Mouse (Mus musculus) effector memory CD4-positive, alpha-beta T cell, adult 5 months (primary cell): Measurements from ENCODE around the gene Zfp784. TPM values are rescaled to one million over a fixed set of nuclear protein-coding genes. Genes with fewer than 3 reads are reported as not detected.

ENCODE experiments used
- polyA plus RNA-seq: library from polyadenylated mRNA; unstranded; fragments of 100-300 nt; shearing (Covaris generic); gene quantifications from one replicate; pipeline ENCODE4 v1.2.1, GENCODE M21; 2017

The Zfp784 gene
- 2.4 TPM for polyA plus RNA-seq

DNA sequence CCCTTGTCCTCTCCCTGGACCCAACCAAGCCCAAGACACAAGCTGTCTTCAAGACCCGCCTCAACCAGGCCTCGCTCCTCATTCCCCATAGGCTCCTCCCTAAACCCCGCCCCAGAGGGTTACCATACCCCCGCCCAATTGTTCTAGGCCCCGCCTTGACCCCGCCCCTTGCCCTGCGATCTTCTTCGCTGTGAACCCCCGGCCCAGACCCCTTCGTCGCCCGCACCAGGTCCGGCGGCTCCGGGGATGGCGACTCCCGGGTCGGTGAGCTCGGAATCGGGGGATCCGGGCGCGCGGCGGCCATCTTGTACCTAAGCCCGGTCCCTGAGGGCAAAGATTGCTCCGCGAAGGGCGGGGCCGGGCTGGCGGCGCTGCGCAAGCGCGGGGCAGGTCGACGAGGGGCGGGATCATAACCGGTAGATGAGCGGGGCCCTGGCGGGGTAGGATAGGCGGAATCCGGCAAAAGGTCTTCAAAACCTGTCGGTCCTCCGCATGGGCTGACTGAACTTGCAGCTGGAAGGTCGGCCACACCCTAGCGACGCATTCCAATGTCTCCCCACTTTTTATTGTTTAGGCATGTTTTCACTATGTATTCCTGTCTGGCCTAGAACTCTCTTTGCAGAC, at the start of gene Zfp784:
Zfp784 (minus strand) TSS at position 338 of the 624 bp plus-strand sequence.

DNA sequence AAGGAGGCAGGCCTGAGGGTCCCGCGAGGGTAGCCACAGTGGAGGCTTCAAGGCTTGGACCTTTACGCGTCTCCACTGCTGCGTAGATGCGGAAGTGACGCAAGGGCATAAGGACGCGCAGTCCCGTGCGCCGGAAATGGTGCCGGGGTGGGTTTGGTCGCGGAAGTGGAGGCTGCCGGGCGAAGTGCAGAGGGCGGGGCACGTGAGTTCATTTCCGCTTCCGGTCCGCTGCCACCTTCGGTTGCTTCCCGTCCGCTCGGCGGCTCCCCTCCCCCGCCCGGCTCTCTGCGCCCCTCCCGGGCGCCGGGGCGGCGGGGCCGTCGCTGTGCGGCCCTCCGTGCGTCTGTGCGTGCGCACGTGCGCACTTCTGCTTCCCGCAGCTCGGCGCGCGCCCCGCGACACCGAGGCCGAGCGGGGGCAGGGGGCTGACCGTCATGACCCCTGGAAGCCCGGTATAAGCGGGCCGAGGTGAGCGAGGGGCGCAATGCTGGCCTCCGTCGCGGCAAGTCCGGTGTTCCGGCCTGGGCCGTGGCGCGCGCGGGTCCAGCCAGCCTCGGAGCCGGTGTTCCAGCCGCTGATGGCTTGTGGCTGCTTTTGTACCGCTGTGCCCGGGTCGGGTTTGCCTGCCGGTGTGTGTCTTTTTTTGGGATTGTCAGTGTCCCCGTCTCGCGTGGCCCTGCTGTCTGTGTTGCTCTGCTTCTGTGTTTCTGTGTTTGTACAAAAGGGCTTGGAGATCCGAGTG, 41.9 kb upstream of the Zfp784 start, which contains the start of gene Epn1:
Epn1 (plus strand) TSS at position 226 of the 742 bp plus-strand sequence.

GRCm38 (mm10) chr7:5061774-5062359, 23.6 kb upstream of the Zfp784 start, which contains the start of gene U2af2:
U2af2 (plus strand) TSS chr7:5062143.

GRCm38 (mm10) chr7:5051193-5052192, 13.2 kb upstream of the Zfp784 start, which contains the start of gene Zfp580:
Zfp580 (plus strand) TSS chr7:5051538.

DNA sequence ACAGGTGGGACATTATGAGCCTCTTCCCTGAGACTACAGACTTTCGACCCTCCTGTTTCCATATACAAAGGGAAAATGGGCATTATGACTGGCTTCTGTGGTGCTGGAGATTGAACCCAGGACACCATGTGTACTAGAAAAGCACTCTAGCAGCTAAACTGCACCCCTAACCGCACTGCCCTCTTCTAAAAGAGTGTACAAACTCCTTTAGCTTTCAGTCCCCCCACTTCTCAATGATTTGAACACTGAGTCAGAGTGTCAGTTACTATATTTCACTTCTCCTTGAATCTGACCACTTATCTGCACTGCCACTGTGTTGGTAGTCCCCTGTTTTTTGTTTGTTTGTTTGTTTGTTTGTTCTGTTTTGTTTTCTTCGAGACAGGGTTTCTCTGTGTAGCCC, 4.4 kb downstream of the Zfp784 start, which contains the start of gene 4632433K11Rik:
4632433K11Rik (plus strand) TSS at position 301 of the 400 bp plus-strand sequence.

DNA sequence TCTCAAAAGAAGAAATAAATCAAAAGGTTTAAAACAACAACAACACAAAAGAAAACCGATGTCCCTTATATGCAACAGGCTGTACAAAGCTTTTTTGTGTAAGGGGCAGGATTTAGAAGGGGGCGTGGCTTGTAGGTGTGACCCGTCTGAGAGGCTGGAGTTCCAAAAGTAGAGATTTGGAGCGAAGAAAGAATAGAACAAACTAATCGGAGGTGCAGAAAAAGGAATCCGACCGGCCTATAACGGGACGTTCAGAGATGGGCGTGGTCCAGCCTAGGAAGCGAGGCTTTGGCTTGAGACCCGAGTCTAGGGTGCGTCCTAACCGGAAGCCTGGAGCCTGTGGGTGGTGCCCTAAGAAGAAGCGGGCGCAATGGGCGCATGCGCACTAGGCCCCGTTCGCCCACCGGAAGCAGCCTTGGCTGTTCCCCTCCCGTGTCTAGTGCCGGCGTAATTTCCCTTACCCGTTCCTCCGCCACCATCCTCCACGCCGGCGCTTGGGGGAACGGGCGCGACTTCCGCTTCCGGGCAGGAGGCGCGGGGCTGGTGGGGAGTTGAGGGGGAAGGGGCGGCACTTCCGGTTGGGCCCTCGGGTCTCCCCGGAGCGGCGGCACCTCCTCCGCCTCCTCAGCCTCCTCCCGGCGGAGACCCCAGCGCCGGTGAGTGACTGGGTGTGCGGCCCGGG, 18.1 kb downstream of the Zfp784 start, which contains the start of the genes Zfp865 and Ccdc106:
Zfp865 (plus strand) TSS at position 377 of the 682 bp plus-strand sequence.
Ccdc106 (plus strand) TSS at position 554 of the 682 bp plus-strand sequence.

GRCm38 (mm10) chr7:5015118-5016001, 22.9 kb downstream of the Zfp784 start, which contains the start of gene Gm44973:
Gm44973 (plus strand) TSS chr7:5015496.

GRCm38 (mm10) chr7:5014251-5015117, 23.8 kb downstream of the Zfp784 start, which contains the start of the genes Zfp524 and Fiz1:
Zfp524 (plus strand) TSS chr7:5014415.
Fiz1 (minus strand) TSS chr7:5014697.

GRCm38 (mm10) chr7:4996003-4996895, 42.0 kb downstream of the Zfp784 start, which contains the start of gene Zfp579:
Zfp579 (minus strand) TSS chr7:4996158.

Other genes starting within 250 kb of the Zfp784 start
- 7.3 TPM for gene Tmem238, start 248.8 kb downstream of the Zfp784 start, polyA plus RNA-seq
- gene Rpl28, start 245.6 kb downstream of the Zfp784 start, polyA plus RNA-seq = 251 TPM
- gene Ube2s, start 225.9 kb downstream of the Zfp784 start, polyA plus RNA-seq = 295 TPM
- gene Shisa7, start 193.8 kb downstream of the Zfp784 start, polyA plus RNA-seq = 0.91 TPM
- 8.8 TPM for gene Isoc2b, start 168.2 kb downstream of the Zfp784 start, polyA plus RNA-seq
- gene Isoc2a, start 161.3 kb downstream of the Zfp784 start, polyA plus RNA-seq = 0.60 TPM
- not detected for gene Gm36210, start 131.9 kb downstream of the Zfp784 start, polyA plus RNA-seq
- gene Zfp628, start 123.2 kb downstream of the Zfp784 start, polyA plus RNA-seq = 3.0 TPM
- not detected for gene Nat14, start 116.4 kb downstream of the Zfp784 start, polyA plus RNA-seq
- gene Ssc5d, start 112.7 kb downstream of the Zfp784 start, polyA plus RNA-seq = not detected
- 1.0 TPM for gene Sbk2, start 74.0 kb downstream of the Zfp784 start, polyA plus RNA-seq
- not detected for gene Sbk3, start 67.3 kb downstream of the Zfp784 start, polyA plus RNA-seq
- 13.8 TPM for gene Zfp579, start 42.3 kb downstream of the Zfp784 start, polyA plus RNA-seq
- gene Zfp524, start 24.0 kb downstream of the Zfp784 start, polyA plus RNA-seq = 15.8 TPM
- gene Fiz1, start 23.7 kb downstream of the Zfp784 start, polyA plus RNA-seq = 47.5 TPM
- gene Gm44973, start 22.9 kb downstream of the Zfp784 start, polyA plus RNA-seq = 7.6 TPM
- 6.1 TPM for gene Zfp865, start 18.1 kb downstream of the Zfp784 start, polyA plus RNA-seq
- not detected for gene Ccdc106, start 17.9 kb downstream of the Zfp784 start, polyA plus RNA-seq
- not detected for gene 4632433K11Rik, start 4.3 kb downstream of the Zfp784 start, polyA plus RNA-seq
- gene Zfp580, start 13.1 kb upstream of the Zfp784 start, polyA plus RNA-seq = 2.9 TPM
- gene U2af2, start 23.7 kb upstream of the Zfp784 start, polyA plus RNA-seq = 108 TPM
- 30.9 TPM for gene Epn1, start 41.8 kb upstream of the Zfp784 start, polyA plus RNA-seq
- not detected for gene Rfpl4, start 78.5 kb upstream of the Zfp784 start, polyA plus RNA-seq
- gene Rasl2-9, start 87.5 kb upstream of the Zfp784 start, polyA plus RNA-seq = not detected
- gene Vmn1r55, start 111.2 kb upstream of the Zfp784 start, polyA plus RNA-seq = 0.12 TPM
- not detected for gene Vmn1r56, start 158.3 kb upstream of the Zfp784 start, polyA plus RNA-seq
- gene Vmn1r57, start 180.0 kb upstream of the Zfp784 start, polyA plus RNA-seq = not detected